Mouse (Mus musculus): ENCODE measurements around the gene Rhpn2. TPM values are rescaled to one million over a fixed set of nuclear protein-coding genes. Genes with fewer than 3 reads are reported as not detected.
A peak's percentile ranks its signal among the peaks of the same experiment; 100 is the strongest.

The Rhpn2 gene
- polyA plus RNA-seq, 1 experiment from 2014 or later: 2.7 TPM

GRCm38 (mm10) chr7:35373146-35373989 is 39.4 kb downstream of the Rhpn2 start:
- no peak overlapping the region for H3K9ac ChIP-seq (replicated peaks)
- H3K4me2 ChIP-seq: no peak overlapping the region
- H3K36me3 ChIP-seq: no peaks in the 10 kb centered on the region
- H3K9me3 ChIP-seq: peaks cover 5% of the 10 kb centered on the region; the same call in 1 of the 2 replicates
- no peak overlapping the region for H3K4me3 ChIP-seq (replicated peaks)
- no peaks in the 10 kb centered on the region for H3K27me3 ChIP-seq
- WGBS: 72% methylated on average over 16 of the region's 16 CpGs
- ATAC-seq (ENCODE audit: insufficient number of reproducible peaks, insufficient read depth, low FRiP score, low TSS enrichment, low read depth): no peak
- no peak overlapping the region for H3K27ac ChIP-seq
- H3K4me1 ChIP-seq (replicated peaks): no peaks in the 10 kb centered on the region

GRCm38 (mm10) chr7:35374265-35374664 is 40.3 kb downstream of the Rhpn2 start:
- no peaks in the 10 kb centered on the region for H3K9me3 ChIP-seq
- WGBS: 84% methylated on average over 7 of the region's 7 CpGs

GRCm38 (mm10) chr7:35376623-35377022 is 42.7 kb downstream of the Rhpn2 start:
- H3K9me3 ChIP-seq: 0 out of 2 replicates have a peak, but pooled peaks cover 1% of the 10 kb centered on the region
- 92% methylated on average over 9 of the region's 9 CpGs for WGBS

More at GRCm38 (mm10) chr7:35374265-35374664, 40.3 kb downstream of the Rhpn2 start:
- H3K27me3 ChIP-seq: no peaks in the 10 kb centered on the region
- no peaks in the 10 kb centered on the region for H3K36me3 ChIP-seq
- no peak overlapping the region for H3K27ac ChIP-seq
- no peak overlapping the region for H3K4me2 ChIP-seq
- peaks cover 1% of the 10 kb centered on the region; the same call in 1 of the 2 replicates for H3K4me1 ChIP-seq (replicated peaks)
- H3K4me3 ChIP-seq (replicated peaks): no peak overlapping the region
- ATAC-seq (ENCODE audit: insufficient number of reproducible peaks, insufficient read depth, low FRiP score, low TSS enrichment, low read depth): no peak
- no peak overlapping the region for H3K9ac ChIP-seq (replicated peaks)

GRCm38 (mm10) chr7:35379492-35380119 is 45.6 kb downstream of the Rhpn2 start:
- Histone ChIP-seq H3K9ac (replicated peaks) (no peak overlapping the region), H3K4me1 (replicated peaks) (peaks cover 7% of the 10 kb centered on the region; the same call in 1 of the 2 replicates), H3K27ac (no peak overlapping the region), H3K4me2 (peak overlapping the region; percentile 21), H3K36me3 (no peaks in the 10 kb centered on the region), H3K4me3 (replicated peaks) (no peak overlapping the region), H3K27me3 (no peaks in the 10 kb centered on the region), H3K9me3 (0 out of 2 replicates have a peak, but pooled peaks cover 3% of the 10 kb centered on the region)
- WGBS: 51% methylated on average over 16 of the region's 16 CpGs
- no peak; the same call in 1 of the 2 replicates for ATAC-seq (ENCODE audit: insufficient number of reproducible peaks, insufficient read depth, low FRiP score, low TSS enrichment, low read depth)

More at GRCm38 (mm10) chr7:35376623-35377022, 42.7 kb downstream of the Rhpn2 start:
- H3K27ac ChIP-seq: no peak overlapping the region
- no peak overlapping the region for H3K4me2 ChIP-seq
- no peaks in the 10 kb centered on the region for H3K36me3 ChIP-seq
- H3K9ac ChIP-seq (replicated peaks): no peak overlapping the region
- H3K4me1 ChIP-seq (replicated peaks): peaks cover 7% of the 10 kb centered on the region; the same call in 1 of the 2 replicates
- no peak for ATAC-seq (ENCODE audit: insufficient number of reproducible peaks, insufficient read depth, low FRiP score, low TSS enrichment, low read depth)
- H3K27me3 ChIP-seq: no peaks in the 10 kb centered on the region
- no peak overlapping the region for H3K4me3 ChIP-seq (replicated peaks)

- no peaks in the 10 kb centered on the region for H3K36me3 ChIP-seq
- 91% methylated on average over 8 of the region's 8 CpGs for WGBS
- no peak overlapping the region for H3K27ac ChIP-seq
- peaks cover 7% of the 10 kb centered on the region; the same call in 1 of the 2 replicates for H3K4me1 ChIP-seq (replicated peaks)
- H3K4me3 ChIP-seq (replicated peaks): no peak overlapping the region
- no peaks in the 10 kb centered on the region for H3K27me3 ChIP-seq
- no peak overlapping the region for H3K9ac ChIP-seq (replicated peaks)
- ATAC-seq (ENCODE audit: insufficient number of reproducible peaks, insufficient read depth, low FRiP score, low TSS enrichment, low read depth): no peak
- H3K4me2 ChIP-seq: no peak overlapping the region
- H3K9me3 ChIP-seq: 0 out of 2 replicates have a peak, but pooled peaks cover 3% of the 10 kb centered on the region
Measured at GRCm38 (mm10) chr7:35380351-35380750, 46.4 kb downstream of the Rhpn2 start.

GRCm38 (mm10) chr7:35381861-35382260 is 47.9 kb downstream of the Rhpn2 start:
- H3K9me3 ChIP-seq: 0 out of 2 replicates have a peak, but pooled peaks cover 3% of the 10 kb centered on the region
- H3K27me3 ChIP-seq: no peaks in the 10 kb centered on the region
- no peak for ATAC-seq (ENCODE audit: insufficient number of reproducible peaks, insufficient read depth, low FRiP score, low TSS enrichment, low read depth)
- no peaks in the 10 kb centered on the region for H3K36me3 ChIP-seq
- no peak overlapping the region for H3K4me3 ChIP-seq (replicated peaks)
- H3K4me2 ChIP-seq: no peak overlapping the region
- WGBS: 55% methylated on average over 16 of the region's 16 CpGs
- H3K27ac ChIP-seq: no peak overlapping the region
- peaks cover 7% of the 10 kb centered on the region; the same call in 1 of the 2 replicates for H3K4me1 ChIP-seq (replicated peaks)
- no peak overlapping the region for H3K9ac ChIP-seq (replicated peaks)

GRCm38 (mm10) chr7:35382706-35383353 is 48.9 kb downstream of the Rhpn2 start:
- ATAC-seq (ENCODE audit: insufficient number of reproducible peaks, insufficient read depth, low FRiP score, low TSS enrichment, low read depth): no peak
- Histone ChIP-seq H3K4me1 (replicated peaks) (peaks cover 7% of the 10 kb centered on the region; the same call in 1 of the 2 replicates), H3K4me3 (replicated peaks) (no peak overlapping the region), H3K4me2 (no peak overlapping the region), H3K27me3 (no peaks in the 10 kb centered on the region), H3K27ac (no peak overlapping the region), H3K36me3 (no peaks in the 10 kb centered on the region), H3K9ac (replicated peaks) (no peak overlapping the region), H3K9me3 (0 out of 2 replicates have a peak, but pooled peaks cover 3% of the 10 kb centered on the region)
- 49% methylated on average over 2 of the region's 2 CpGs for WGBS

- no peaks in the 10 kb centered on the region for H3K36me3 ChIP-seq
- H3K4me1 ChIP-seq (replicated peaks): no peaks in the 10 kb centered on the region
- no peak overlapping the region for H3K27ac ChIP-seq
- H3K4me3 ChIP-seq (replicated peaks): no peak overlapping the region
- WGBS: 61% methylated on average over 6 of the region's 6 CpGs
- H3K9ac ChIP-seq (replicated peaks): no peak overlapping the region
- H3K4me2 ChIP-seq: no peak overlapping the region
- H3K27me3 ChIP-seq: no peaks in the 10 kb centered on the region
- ATAC-seq (ENCODE audit: insufficient number of reproducible peaks, insufficient read depth, low FRiP score, low TSS enrichment, low read depth): no peak
- H3K9me3 ChIP-seq: 0 out of 2 replicates have a peak, but pooled peaks cover 3% of the 10 kb centered on the region
Measured at GRCm38 (mm10) chr7:35386525-35386952, 52.6 kb downstream of the Rhpn2 start.

GRCm38 (mm10) chr7:35388694-35389093 is 54.7 kb downstream of the Rhpn2 start:
- H3K27me3 ChIP-seq: no peaks in the 10 kb centered on the region
- H3K27ac ChIP-seq: no peak overlapping the region
- H3K9me3 ChIP-seq: no peaks in the 10 kb centered on the region
- no peaks in the 10 kb centered on the region for H3K4me1 ChIP-seq (replicated peaks)
- no peak overlapping the region for H3K4me3 ChIP-seq (replicated peaks)
- no peak for ATAC-seq (ENCODE audit: insufficient number of reproducible peaks, insufficient read depth, low FRiP score, low TSS enrichment, low read depth)
- peaks cover 8% of the 10 kb centered on the region; the same call in 1 of the 2 replicates for H3K36me3 ChIP-seq
- 71% methylated on average over 6 of the region's 6 CpGs for WGBS
- H3K4me2 ChIP-seq: no peak overlapping the region
- no peak overlapping the region for H3K9ac ChIP-seq (replicated peaks)

GRCm38 (mm10) chr7:35392935-35393334 is 59.0 kb downstream of the Rhpn2 start:
- Histone ChIP-seq H3K27ac (no peak overlapping the region), H3K4me3 (replicated peaks) (no peak overlapping the region), H3K36me3 (peaks cover 16% of the 10 kb centered on the region), H3K4me2 (no peak overlapping the region), H3K9me3 (no peaks in the 10 kb centered on the region), H3K27me3 (no peaks in the 10 kb centered on the region), H3K4me1 (replicated peaks) (peaks cover 16% of the 10 kb centered on the region), H3K9ac (replicated peaks) (no peak overlapping the region)
- WGBS: 60% methylated on average over 5 of the region's 5 CpGs
- ATAC-seq (ENCODE audit: insufficient number of reproducible peaks, insufficient read depth, low FRiP score, low TSS enrichment, low read depth): no peak
